Mouse (Mus musculus): ENCODE results near the gene Vtcn1. TPM values are rescaled to one million over a fixed set of nuclear protein-coding genes. Genes with fewer than 3 reads are reported as not detected.

Vtcn1 gene
- total RNA-seq, 1 experiment, result 0.31 TPM

GRCm38 (mm10) chr3:100818709-100819108, 6.5 kb upstream of the Vtcn1 start:
- no peaks in the 10 kb centered on the region for H3K9me3 ChIP-seq (ENCODE audit: control insufficient read depth, insufficient read depth, low read depth, low read length)
- TF ChIP-seq MAFK (IDR thresholded peaks at IDR 0.05; ENCODE audit: insufficient read depth, low read depth, low read length) (no peak), ZC3H11A (IDR thresholded peaks at IDR 0.05; ENCODE audit: borderline replicate concordance, low read depth, low read length) (no peak), ZNF384 (IDR thresholded peaks at IDR 0.05; ENCODE audit: low read depth, low read length) (no peak), CHD2 (IDR thresholded peaks at IDR 0.05; ENCODE audit: low read depth, low read length) (no peak), HCFC1 (IDR thresholded peaks at IDR 0.05; ENCODE audit: borderline replicate concordance, insufficient read depth, low read length) (no peak)
- no peak overlapping the region for H3K9ac ChIP-seq (ENCODE audit: insufficient read depth, low read depth, low read length, poor library complexity, severe bottlenecking)
- no peak overlapping the region for H3K4me3 ChIP-seq (ENCODE audit: insufficient read depth in 1 of 2, low read depth in 1 of 2, low read length in 2 of 2, poor library complexity in 1 of 2, severe bottlenecking in 1 of 2)
- DNase-seq (ENCODE audit: low read depth, low spot score), result no peak
- peaks cover 0 to 2% of the 10 kb centered on the region in 2 experiments; a peak in 1 of 4 replicates for H3K4me1 ChIP-seq (ENCODE audit: control insufficient read depth in 2 of 2, insufficient read depth in 2 of 2, low read length in 2 of 2, poor library complexity in 1 of 2)
- in situ Hi-C loops (cut with MboI; ENCODE audit: low sequenced_read_pairs in 2 of 2, unreplicated experiment in 2 of 2), result no loop called here
- H3K36me3 ChIP-seq (ENCODE audit: control insufficient read depth, insufficient read depth, low read length, poor library complexity, severe bottlenecking), result no peaks in the 10 kb centered on the region
- H3K27ac ChIP-seq (ENCODE audit: insufficient read depth, low read depth, low read length, poor library complexity, severe bottlenecking), result no peak overlapping the region

- TF ChIP-seq MAFK (IDR thresholded peaks at IDR 0.05; ENCODE audit: insufficient read depth, low read depth, low read length) (no peak), ZNF384 (IDR thresholded peaks at IDR 0.05; ENCODE audit: low read depth, low read length) (no peak), ZC3H11A (IDR thresholded peaks at IDR 0.05; ENCODE audit: borderline replicate concordance, low read depth, low read length) (no peak), CHD2 (IDR thresholded peaks at IDR 0.05; ENCODE audit: low read depth, low read length) (no peak), HCFC1 (IDR thresholded peaks at IDR 0.05; ENCODE audit: borderline replicate concordance, insufficient read depth, low read length) (no peak)
- no peak overlapping the region for H3K9ac ChIP-seq (ENCODE audit: insufficient read depth, low read depth, low read length, poor library complexity, severe bottlenecking)
- no peak for DNase-seq (ENCODE audit: low read depth, low spot score)
- no peaks in the 10 kb centered on the region for H3K36me3 ChIP-seq (ENCODE audit: control insufficient read depth, insufficient read depth, low read length, poor library complexity, severe bottlenecking)
- peaks cover 0 to 2% of the 10 kb centered on the region in 2 experiments; a peak in 1 of 4 replicates for H3K4me1 ChIP-seq (ENCODE audit: control insufficient read depth in 2 of 2, insufficient read depth in 2 of 2, low read length in 2 of 2, poor library complexity in 1 of 2)
- no peak overlapping the region for H3K4me3 ChIP-seq (ENCODE audit: insufficient read depth in 1 of 2, low read depth in 1 of 2, low read length in 2 of 2, poor library complexity in 1 of 2, severe bottlenecking in 1 of 2)
- no peak overlapping the region for H3K27ac ChIP-seq (ENCODE audit: insufficient read depth, low read depth, low read length, poor library complexity, severe bottlenecking)
- in situ Hi-C loops (cut with MboI; ENCODE audit: low sequenced_read_pairs in 2 of 2, unreplicated experiment in 2 of 2), result no loop called here
- H3K9me3 ChIP-seq (ENCODE audit: control insufficient read depth, insufficient read depth, low read depth, low read length), result no peaks in the 10 kb centered on the region
Measured at GRCm38 (mm10) chr3:100819571-100819970, 5.7 kb upstream of the Vtcn1 start.

- Histone ChIP-seq H3K9me3 (ENCODE audit: control insufficient read depth, insufficient read depth, low read depth, low read length) (no peaks in the 10 kb centered on the region), H3K36me3 (ENCODE audit: control insufficient read depth, insufficient read depth, low read length, poor library complexity, severe bottlenecking) (no peaks in the 10 kb centered on the region), H3K4me1 (ENCODE audit: control insufficient read depth in 2 of 2, insufficient read depth in 2 of 2, low read length in 2 of 2, poor library complexity in 1 of 2) (peaks cover 0 to 2% of the 10 kb centered on the region in 2 experiments; a peak in 1 of 4 replicates), H3K4me3 (ENCODE audit: insufficient read depth in 1 of 2, low read depth in 1 of 2, low read length in 2 of 2, poor library complexity in 1 of 2, severe bottlenecking in 1 of 2) (no peak overlapping the region), H3K9ac (ENCODE audit: insufficient read depth, low read depth, low read length, poor library complexity, severe bottlenecking) (no peak overlapping the region), H3K27ac (ENCODE audit: insufficient read depth, low read depth, low read length, poor library complexity, severe bottlenecking) (no peak overlapping the region)
- no peak for TF ChIP-seq CHD2 (IDR thresholded peaks at IDR 0.05; ENCODE audit: low read depth, low read length)
- no peak for TF ChIP-seq MAFK (IDR thresholded peaks at IDR 0.05; ENCODE audit: insufficient read depth, low read depth, low read length)
- no peak for TF ChIP-seq ZNF384 (IDR thresholded peaks at IDR 0.05; ENCODE audit: low read depth, low read length)
- no peak for TF ChIP-seq HCFC1 (IDR thresholded peaks at IDR 0.05; ENCODE audit: borderline replicate concordance, insufficient read depth, low read length)
- TF ChIP-seq ZC3H11A (IDR thresholded peaks at IDR 0.05; ENCODE audit: borderline replicate concordance, low read depth, low read length), result no peak
- in situ Hi-C loops (cut with MboI; ENCODE audit: low sequenced_read_pairs in 2 of 2, unreplicated experiment in 2 of 2), result no loop called here
- DNase-seq (ENCODE audit: low read depth, low spot score), result no peak
Measured at GRCm38 (mm10) chr3:100820852-100821251, 4.4 kb upstream of the Vtcn1 start.

- no peaks in the 10 kb centered on the region for H3K36me3 ChIP-seq (ENCODE audit: control insufficient read depth, insufficient read depth, low read length, poor library complexity, severe bottlenecking)
- H3K4me3 ChIP-seq (ENCODE audit: insufficient read depth in 1 of 2, low read depth in 1 of 2, low read length in 2 of 2, poor library complexity in 1 of 2, severe bottlenecking in 1 of 2), result no peak overlapping the region
- H3K27ac ChIP-seq (ENCODE audit: insufficient read depth, low read depth, low read length, poor library complexity, severe bottlenecking), result no peak overlapping the region
- TF ChIP-seq MAFK (IDR thresholded peaks at IDR 0.05; ENCODE audit: insufficient read depth, low read depth, low read length), result 0 out of 2 replicates have a peak, but pooled peaks have one; percentile 42
- no peak for TF ChIP-seq HCFC1 (IDR thresholded peaks at IDR 0.05; ENCODE audit: borderline replicate concordance, insufficient read depth, low read length)
- H3K4me1 ChIP-seq (ENCODE audit: control insufficient read depth in 2 of 2, insufficient read depth in 2 of 2, low read length in 2 of 2, poor library complexity in 1 of 2), result peaks cover 0 to 2% of the 10 kb centered on the region in 2 experiments; a peak in 1 of 4 replicates
- H3K9ac ChIP-seq (ENCODE audit: insufficient read depth, low read depth, low read length, poor library complexity, severe bottlenecking), result no peak overlapping the region
- DNase-seq (ENCODE audit: low read depth, low spot score), result no peak
- H3K9me3 ChIP-seq (ENCODE audit: control insufficient read depth, insufficient read depth, low read depth, low read length), result no peaks in the 10 kb centered on the region
- in situ Hi-C loops (cut with MboI; ENCODE audit: low sequenced_read_pairs in 2 of 2, unreplicated experiment in 2 of 2), result no loop called here
Measured at GRCm38 (mm10) chr3:100821276-100821675, 4.0 kb upstream of the Vtcn1 start.

- Histone ChIP-seq H3K4me3 (ENCODE audit: insufficient read depth in 1 of 2, low read depth in 1 of 2, low read length in 2 of 2, poor library complexity in 1 of 2, severe bottlenecking in 1 of 2) (no peak overlapping the region), H3K4me1 (ENCODE audit: control insufficient read depth in 2 of 2, insufficient read depth in 2 of 2, low read length in 2 of 2, poor library complexity in 1 of 2) (no peaks in the 10 kb centered on the region), H3K27ac (ENCODE audit: insufficient read depth, low read depth, low read length, poor library complexity, severe bottlenecking) (no peak overlapping the region), H3K9ac (ENCODE audit: insufficient read depth, low read depth, low read length, poor library complexity, severe bottlenecking) (no peak overlapping the region), H3K36me3 (ENCODE audit: control insufficient read depth, insufficient read depth, low read length, poor library complexity, severe bottlenecking) (no peaks in the 10 kb centered on the region), H3K9me3 (ENCODE audit: control insufficient read depth, insufficient read depth, low read depth, low read length) (no peaks in the 10 kb centered on the region)
- in situ Hi-C loops (cut with MboI; ENCODE audit: low sequenced_read_pairs in 2 of 2, unreplicated experiment in 2 of 2), result no loop called here
- DNase-seq (ENCODE audit: low read depth, low spot score), result no peak
- TF ChIP-seq HCFC1 (IDR thresholded peaks at IDR 0.05; ENCODE audit: borderline replicate concordance, insufficient read depth, low read length) (no peak), MAFK (IDR thresholded peaks at IDR 0.05; ENCODE audit: insufficient read depth, low read depth, low read length) (no peak), ZNF384 (IDR thresholded peaks at IDR 0.05; ENCODE audit: low read depth, low read length) (no peak), CHD2 (IDR thresholded peaks at IDR 0.05; ENCODE audit: low read depth, low read length) (no peak), ZC3H11A (IDR thresholded peaks at IDR 0.05; ENCODE audit: borderline replicate concordance, low read depth, low read length) (no peak)
Measured at GRCm38 (mm10) chr3:100843784-100844183, 18.5 kb downstream of the Vtcn1 start.

Data from ES-E14 (cell line).